Mouse (Mus musculus) lung, postnatal 0 days (tissue): ENCODE data around the gene Slco6d1.

Source experiments
- CTCF ChIP-seq: IDR thresholded peaks from 2 replicates; pipeline ENCODE4 v1.5.1; 2016; ENCODE audit warnings: antibody characterized with exemption, mild to moderate bottlenecking
- EP300 ChIP-seq: IDR thresholded peaks from 2 replicates; pipeline ENCODE4 v1.6.1; 2016; ENCODE audit warnings: antibody characterized with exemption, mild to moderate bottlenecking, control low read depth

- TF ChIP-seq CTCF (no peak), EP300 (no peak)
Measured at GRCm38 (mm10) chr1:98505982-98506381, 85.1 kb downstream of the Slco6d1 start.
